Mouse (Mus musculus) liver, adult 2 months (tissue): ENCODE results near the gene Fer. TPM values are rescaled to one million over a fixed set of nuclear protein-coding genes. Genes with fewer than 3 reads are reported as not detected.

Experiments used
- DNase-seq: peaks from one replicate; pipeline ENCODE4 v3.0.0-alpha.2; 2011; ENCODE audit warnings: low read depth, low spot score; ENCODE audit errors: extremely low read depth
- H3K27ac ChIP-seq: fragments of 200-500 bp; replicated peaks from 2 replicates; pipeline ENCODE4 v1.5.1; 2012; ENCODE audit warnings: low read depth, mild to moderate bottlenecking, control low read depth, inconsistent platforms, low read length; ENCODE audit not compliant: insufficient read depth
- H3K27me3 ChIP-seq: fragments of 200-500 bp; 2 replicates; pipeline ENCODE4 v1.6.1; 2012; ENCODE audit warnings: mild to moderate bottlenecking, moderate library complexity, low read length, inconsistent platforms; ENCODE audit not compliant: control insufficient read depth, insufficient read depth
- H3K36me3 ChIP-seq: fragments of 200-500 bp; 2 replicates; pipeline ENCODE4 v1.6.1; 2012; ENCODE audit warnings: low read length, inconsistent platforms; ENCODE audit not compliant: control insufficient read depth, insufficient read depth
- H3K4me1 ChIP-seq: fragments of 200-500 bp; 2 replicates; pipeline ENCODE4 v1.6.1; 2011; ENCODE audit warnings: low read length; ENCODE audit not compliant: control insufficient read depth, insufficient read depth
- H3K4me3 ChIP-seq: fragments of 200-500 bp; 2 replicates; pipeline ENCODE4 v1.5.1; 2011; ENCODE audit warnings: low read depth, mild to moderate bottlenecking, control low read depth, low read length, moderate library complexity; ENCODE audit not compliant: insufficient read depth
- H3K79me2 ChIP-seq: fragments of 200-500 bp; 2 replicates; pipeline ENCODE4 v1.6.1; 2012; ENCODE audit warnings: inconsistent platforms, mild to moderate bottlenecking, low read length, moderate library complexity; ENCODE audit not compliant: control insufficient read depth, insufficient read depth
- H3K9ac ChIP-seq: fragments of 200-500 bp; 2 replicates; pipeline ENCODE4 v1.6.1; 2012; ENCODE audit warnings: low read depth, mild to moderate bottlenecking, control low read depth, inconsistent platforms, low read length
- CTCF ChIP-seq: fragments of 200-500 bp; IDR thresholded peaks from 2 replicates; pipeline ENCODE4 v1.5.1; 2011; ENCODE audit warnings: low read depth, low read length, control low read depth
- POLR2A ChIP-seq: fragments of 200-500 bp; IDR thresholded peaks from 2 replicates; pipeline ENCODE4 v1.6.1; 2011; ENCODE audit warnings: low read length, control low read depth; ENCODE audit not compliant: insufficient read depth; ENCODE audit errors: extremely low read depth
- WGBS: fragments of 180-500 bp; shearing (Covaris S2); methylation state at CpG from one replicate; pipeline ENCODE4 v1.1.7; 2018; 5-methylcytosine and 5-hydroxymethylcytosine counted together
- polyA plus RNA-seq: library from polyadenylated mRNA; depleted of rRNA; stranded (reverse); fragments of >200 nt; gene quantifications from 2 replicates; pipeline ENCODE4 v1.2.3, GENCODE M21; 2012
- total RNA-seq: library from RNA; depleted of rRNA; stranded (reverse); fragments of >200 nt; gene quantifications from 2 replicates; pipeline ENCODE4 v1.2.3, GENCODE M21; 2014

Fer gene
- total and polyA plus RNA-seq, 2 experiments, result 1.3 to 12.0 TPM

GRCm38 (mm10) chr17:64005575-64006249 lies 142.8 kb downstream of the Fer start:
- Histone ChIP-seq H3K36me3 (no peaks in the 10 kb centered on the region), H3K27ac (no peak overlapping the region), H3K4me3 (no peak overlapping the region), H3K4me1 (no peaks in the 10 kb centered on the region), H3K79me2 (no peaks in the 10 kb centered on the region), H3K9ac (no peak overlapping the region), H3K27me3 (no peaks in the 10 kb centered on the region)
- TF ChIP-seq POLR2A (no peak), CTCF (no peak)
- no peak for DNase-seq
- WGBS, result 95% methylated on average over 4 of the region's 4 CpGs

- no peaks in the 10 kb centered on the region; the same call in 1 of the 2 replicates for H3K79me2 ChIP-seq
- no peaks in the 10 kb centered on the region for H3K36me3 ChIP-seq
- no peak overlapping the region for H3K9ac ChIP-seq
- no peak overlapping the region for H3K4me3 ChIP-seq
- H3K4me1 ChIP-seq, result peaks cover 2% of the 10 kb centered on the region
- no peaks in the 10 kb centered on the region for H3K27me3 ChIP-seq
- TF ChIP-seq CTCF (no peak), POLR2A (no peak)
- WGBS, result 96% methylated on average over 4 of the region's 4 CpGs
- DNase-seq, result no peak
- H3K27ac ChIP-seq, result no peak overlapping the region
These were observed 153.7 kb downstream of the Fer start for GRCm38 (mm10) chr17:64016606-64017005.

GRCm38 (mm10) chr17:64018240-64018639 lies 155.4 kb downstream of the Fer start:
- 97% methylated on average over 6 of the region's 6 CpGs for WGBS
- no peaks in the 10 kb centered on the region for H3K27me3 ChIP-seq
- no peak overlapping the region for H3K9ac ChIP-seq
- H3K4me1 ChIP-seq, result peaks cover 2% of the 10 kb centered on the region
- no peak for DNase-seq
- TF ChIP-seq CTCF, result no peak
- no peak for TF ChIP-seq POLR2A
- H3K79me2 ChIP-seq, result no peaks in the 10 kb centered on the region; the same call in 1 of the 2 replicates
- no peak overlapping the region for H3K27ac ChIP-seq
- H3K36me3 ChIP-seq, result no peaks in the 10 kb centered on the region
- no peak overlapping the region for H3K4me3 ChIP-seq

- Histone ChIP-seq H3K36me3 (no peaks in the 10 kb centered on the region), H3K4me1 (peaks cover 2% of the 10 kb centered on the region), H3K9ac (no peak overlapping the region), H3K4me3 (no peak overlapping the region), H3K27ac (no peak overlapping the region), H3K79me2 (no peaks in the 10 kb centered on the region; the same call in 1 of the 2 replicates), H3K27me3 (no peaks in the 10 kb centered on the region)
- DNase-seq, result peak; percentile 3
- WGBS, result 88% methylated on average over 3 of the region's 3 CpGs
- TF ChIP-seq POLR2A, result no peak
- TF ChIP-seq CTCF, result no peak
These were observed 156.0 kb downstream of the Fer start for GRCm38 (mm10) chr17:64018870-64019269.

GRCm38 (mm10) chr17:64019646-64020045 lies 156.8 kb downstream of the Fer start:
- Histone ChIP-seq H3K36me3 (no peaks in the 10 kb centered on the region), H3K27ac (no peak overlapping the region), H3K4me3 (no peak overlapping the region), H3K4me1 (peaks cover 2% of the 10 kb centered on the region), H3K79me2 (no peaks in the 10 kb centered on the region; the same call in 1 of the 2 replicates), H3K27me3 (no peaks in the 10 kb centered on the region), H3K9ac (no peak overlapping the region)
- no peak for TF ChIP-seq POLR2A
- no peak for TF ChIP-seq CTCF
- peak; percentile 9 for DNase-seq
- 76% methylated on average over 5 of the region's 5 CpGs for WGBS

GRCm38 (mm10) chr17:64026485-64026884 lies 163.6 kb downstream of the Fer start:
- Histone ChIP-seq H3K4me1 (no peaks in the 10 kb centered on the region), H3K36me3 (peaks cover 1% of the 10 kb centered on the region; the same call in 1 of the 2 replicates), H3K27me3 (no peaks in the 10 kb centered on the region), H3K27ac (no peak overlapping the region), H3K4me3 (no peak overlapping the region), H3K9ac (no peak overlapping the region), H3K79me2 (no peaks in the 10 kb centered on the region)
- WGBS, result 80% methylated on average over 2 of the region's 2 CpGs
- no peak for DNase-seq
- no peak for TF ChIP-seq POLR2A
- TF ChIP-seq CTCF, result no peak
